Mouse (Mus musculus): ENCODE measurements at regions not wholly inside any gene's neighbourhood (a gene's known extent, or its start where the extent isn't known, plus 50 kb on each side); places are given as distances from the start of the nearest gene placed in this dataset.
A peak's percentile ranks its signal among the peaks of the same experiment; 100 is the strongest.
"Not testable (repeated sequence)": the region's sequence is repeated elsewhere in the genome, so short reads cannot be mapped to it uniquely, and the experiment has no call there.

GRCm38 (mm10) chr3:78964231-78964858 is 322.0 kb downstream of the Rapgef2 start:
- WGBS: 86% methylated on average over 8 of the region's 9 CpGs
- H3K4me3 ChIP-seq (replicated peaks; ENCODE audit: low read length): no peak overlapping the region
- H3K4me1 ChIP-seq (replicated peaks; ENCODE audit: control insufficient read depth, insufficient read depth, low read length): no peaks in the 10 kb centered on the region
- H3K4me2 ChIP-seq (replicated peaks): no peak overlapping the region
- DNase-seq (ENCODE audit: low spot score) (no peak), ATAC-seq (ENCODE audit: low FRiP score) (no peak)
- no peaks in the 10 kb centered on the region for H3K27me3 ChIP-seq (ENCODE audit: control insufficient read depth, insufficient read depth, low read length)
- H3K9ac ChIP-seq: no peak overlapping the region
- no peaks in the 10 kb centered on the region for H3K36me3 ChIP-seq (replicated peaks; ENCODE audit: control insufficient read depth, insufficient read depth)
- no peak overlapping the region for H3K27ac ChIP-seq
- H3K9me3 ChIP-seq (ENCODE audit: control insufficient read depth, low read length): no peaks in the 10 kb centered on the region

- no peaks in the 10 kb centered on the region for H3K9me3 ChIP-seq (ENCODE audit: control insufficient read depth, low read length)
- peak; percentile 80 for DNase-seq (ENCODE audit: low spot score)
- H3K4me2 ChIP-seq (replicated peaks): no peak overlapping the region
- 28% methylated on average over 1 of the region's 1 CpGs for WGBS
- no peak overlapping the region for H3K4me3 ChIP-seq (replicated peaks; ENCODE audit: low read length)
- ATAC-seq (ENCODE audit: low FRiP score): peak; percentile 84
- H3K36me3 ChIP-seq (replicated peaks; ENCODE audit: control insufficient read depth, insufficient read depth): no peaks in the 10 kb centered on the region
- H3K4me1 ChIP-seq (replicated peaks; ENCODE audit: control insufficient read depth, insufficient read depth, low read length): no peaks in the 10 kb centered on the region
- H3K27me3 ChIP-seq (ENCODE audit: control insufficient read depth, insufficient read depth, low read length): no peaks in the 10 kb centered on the region
- H3K27ac ChIP-seq: no peak overlapping the region
- H3K9ac ChIP-seq: no peak overlapping the region
Measured at GRCm38 (mm10) chr3:78958781-78959180, 327.5 kb downstream of the Rapgef2 start.

- H3K4me2 ChIP-seq (replicated peaks): no peak overlapping the region
- WGBS: 87% methylated on average over 7 of the region's 7 CpGs
- H3K9ac ChIP-seq: no peak overlapping the region
- H3K4me3 ChIP-seq (replicated peaks; ENCODE audit: low read length): no peak overlapping the region
- H3K36me3 ChIP-seq (replicated peaks; ENCODE audit: control insufficient read depth, insufficient read depth): no peaks in the 10 kb centered on the region
- DNase-seq (ENCODE audit: low spot score) (no peak), ATAC-seq (ENCODE audit: low FRiP score) (no peak)
- H3K27ac ChIP-seq: no peak overlapping the region
- H3K9me3 ChIP-seq (ENCODE audit: control insufficient read depth, low read length): no peaks in the 10 kb centered on the region
- H3K4me1 ChIP-seq (replicated peaks; ENCODE audit: control insufficient read depth, insufficient read depth, low read length): no peaks in the 10 kb centered on the region
- H3K27me3 ChIP-seq (ENCODE audit: control insufficient read depth, insufficient read depth, low read length): no peaks in the 10 kb centered on the region
Measured at GRCm38 (mm10) chr3:78955364-78955763, 331.0 kb downstream of the Rapgef2 start.

- H3K4me3 ChIP-seq (replicated peaks; ENCODE audit: low read length); H3K4me2 ChIP-seq (replicated peaks); H3K9me3 ChIP-seq (ENCODE audit: control insufficient read depth, low read length); H3K4me1 ChIP-seq (replicated peaks; ENCODE audit: control insufficient read depth, insufficient read depth, low read length); H3K36me3 ChIP-seq (replicated peaks; ENCODE audit: control insufficient read depth, insufficient read depth); DNase-seq (ENCODE audit: low spot score); H3K9ac ChIP-seq; H3K27ac ChIP-seq; ATAC-seq (ENCODE audit: low FRiP score); H3K27me3 ChIP-seq (ENCODE audit: control insufficient read depth, insufficient read depth, low read length): not testable (repeated sequence)
- 72% methylated on average over 6 of the region's 7 CpGs for WGBS
Measured at GRCm38 (mm10) chr3:78949385-78949784, 336.9 kb downstream of the Rapgef2 start.

- H3K27ac ChIP-seq: no peak overlapping the region
- DNase-seq (ENCODE audit: low spot score): no peak
- H3K36me3 ChIP-seq (replicated peaks; ENCODE audit: control insufficient read depth, insufficient read depth): no peaks in the 10 kb centered on the region
- no peak overlapping the region for H3K9ac ChIP-seq
- no peak overlapping the region for H3K4me2 ChIP-seq (replicated peaks)
- H3K27me3 ChIP-seq (ENCODE audit: control insufficient read depth, insufficient read depth, low read length): no peaks in the 10 kb centered on the region
- no peak for ATAC-seq (ENCODE audit: low FRiP score)
- no peak overlapping the region for H3K4me3 ChIP-seq (replicated peaks; ENCODE audit: low read length)
- 87% methylated on average over 9 of the region's 9 CpGs for WGBS
- H3K4me1 ChIP-seq (replicated peaks; ENCODE audit: control insufficient read depth, insufficient read depth, low read length): no peaks in the 10 kb centered on the region
- no peaks in the 10 kb centered on the region for H3K9me3 ChIP-seq (ENCODE audit: control insufficient read depth, low read length)
Measured at GRCm38 (mm10) chr3:78948700-78949099, 337.6 kb downstream of the Rapgef2 start.

- no peak overlapping the region for H3K9ac ChIP-seq
- H3K4me2 ChIP-seq (replicated peaks): no peak overlapping the region
- H3K27ac ChIP-seq: no peak overlapping the region
- no peaks in the 10 kb centered on the region for H3K9me3 ChIP-seq (ENCODE audit: control insufficient read depth, low read length)
- no peaks in the 10 kb centered on the region for H3K4me1 ChIP-seq (replicated peaks; ENCODE audit: control insufficient read depth, insufficient read depth, low read length)
- no peaks in the 10 kb centered on the region for H3K27me3 ChIP-seq (ENCODE audit: control insufficient read depth, insufficient read depth, low read length)
- DNase-seq (ENCODE audit: low spot score) (peak; percentile 84), ATAC-seq (ENCODE audit: low FRiP score) (no peak; the same call in 1 of the 2 replicates)
- no peaks in the 10 kb centered on the region for H3K36me3 ChIP-seq (replicated peaks; ENCODE audit: control insufficient read depth, insufficient read depth)
- WGBS: 35% methylated on average over 8 of the region's 8 CpGs
- H3K4me3 ChIP-seq (replicated peaks; ENCODE audit: low read length): no peak overlapping the region
Measured at GRCm38 (mm10) chr3:78948171-78948570, 338.1 kb downstream of the Rapgef2 start.

- ATAC-seq (ENCODE audit: low FRiP score) (no peak), DNase-seq (ENCODE audit: low spot score) (no peak)
- Histone ChIP-seq H3K4me3 (replicated peaks; ENCODE audit: low read length) (no peak overlapping the region), H3K36me3 (replicated peaks; ENCODE audit: control insufficient read depth, insufficient read depth) (no peaks in the 10 kb centered on the region), H3K4me1 (replicated peaks; ENCODE audit: control insufficient read depth, insufficient read depth, low read length) (no peaks in the 10 kb centered on the region), H3K4me2 (replicated peaks) (no peak overlapping the region), H3K27ac (no peak overlapping the region), H3K27me3 (ENCODE audit: control insufficient read depth, insufficient read depth, low read length) (no peaks in the 10 kb centered on the region), H3K9me3 (ENCODE audit: control insufficient read depth, low read length) (no peaks in the 10 kb centered on the region), H3K9ac (no peak overlapping the region)
- 92% methylated on average over 9 of the region's 9 CpGs for WGBS
Measured at GRCm38 (mm10) chr3:78947183-78947582, 339.1 kb downstream of the Rapgef2 start.

GRCm38 (mm10) chr3:78944185-78944584 is 342.1 kb downstream of the Rapgef2 start:
- no peak for DNase-seq (ENCODE audit: low spot score)
- no peaks in the 10 kb centered on the region for H3K36me3 ChIP-seq (replicated peaks; ENCODE audit: control insufficient read depth, insufficient read depth)
- no peak overlapping the region for H3K27ac ChIP-seq
- 72% methylated on average over 8 of the region's 8 CpGs for WGBS
- no peaks in the 10 kb centered on the region for H3K9me3 ChIP-seq (ENCODE audit: control insufficient read depth, low read length)
- H3K27me3 ChIP-seq (ENCODE audit: control insufficient read depth, insufficient read depth, low read length): no peaks in the 10 kb centered on the region
- H3K4me3 ChIP-seq (replicated peaks; ENCODE audit: low read length): no peak overlapping the region
- H3K4me1 ChIP-seq (replicated peaks; ENCODE audit: control insufficient read depth, insufficient read depth, low read length): no peaks in the 10 kb centered on the region
- H3K9ac ChIP-seq: no peak overlapping the region
- no peak for ATAC-seq (ENCODE audit: low FRiP score)
- H3K4me2 ChIP-seq (replicated peaks): no peak overlapping the region

- H3K27me3 ChIP-seq (ENCODE audit: control insufficient read depth, insufficient read depth, low read length): no peaks in the 10 kb centered on the region; the same call in 1 of the 2 replicates
- H3K36me3 ChIP-seq (replicated peaks; ENCODE audit: control insufficient read depth, insufficient read depth): no peaks in the 10 kb centered on the region
- DNase-seq (ENCODE audit: low spot score) (no peak), ATAC-seq (ENCODE audit: low FRiP score) (no peak)
- WGBS: 86% methylated on average over 3 of the region's 3 CpGs
- no peak overlapping the region for H3K4me2 ChIP-seq (replicated peaks)
- no peak overlapping the region for H3K4me3 ChIP-seq (replicated peaks; ENCODE audit: low read length)
- no peaks in the 10 kb centered on the region for H3K4me1 ChIP-seq (replicated peaks; ENCODE audit: control insufficient read depth, insufficient read depth, low read length)
- no peaks in the 10 kb centered on the region for H3K9me3 ChIP-seq (ENCODE audit: control insufficient read depth, low read length)
- no peak overlapping the region for H3K27ac ChIP-seq
- H3K9ac ChIP-seq: no peak overlapping the region
Measured at GRCm38 (mm10) chr3:78932975-78933374, 353.3 kb downstream of the Rapgef2 start.

- Histone ChIP-seq H3K9ac (no peak overlapping the region), H3K4me2 (replicated peaks) (peak overlapping the region; percentile 40), H3K4me1 (replicated peaks; ENCODE audit: control insufficient read depth, insufficient read depth, low read length) (no peaks in the 10 kb centered on the region), H3K4me3 (replicated peaks; ENCODE audit: low read length) (no peak overlapping the region), H3K9me3 (ENCODE audit: control insufficient read depth, low read length) (no peaks in the 10 kb centered on the region), H3K36me3 (replicated peaks; ENCODE audit: control insufficient read depth, insufficient read depth) (no peaks in the 10 kb centered on the region), H3K27me3 (ENCODE audit: control insufficient read depth, insufficient read depth, low read length) (no peaks in the 10 kb centered on the region), H3K27ac (0 out of 2 replicates have a peak overlapping the region, but pooled peaks have one; percentile 5)
- no peak for DNase-seq (ENCODE audit: low spot score)
- ATAC-seq (ENCODE audit: low FRiP score): no peak; the same call in 1 of the 2 replicates
- 50% methylated on average over 6 of the region's 6 CpGs for WGBS
Measured at GRCm38 (mm10) chr3:78919850-78920249, 366.5 kb downstream of the Rapgef2 start.

Measured in hindbrain, embryonic 14.5 days (tissue).